Mouse (Mus musculus): Measurements from ENCODE around the gene Snrpb2.
A peak's percentile ranks its signal among the peaks of the same experiment; 100 is the strongest.

Gene Snrpb2

GRCm38 (mm10) chr2:143094761-143095160, 31.9 kb downstream of the Snrpb2 start:
- DNase-seq (ENCODE audit: low read depth), result no peak

- no peak for DNase-seq (ENCODE audit: low read depth)
Observed at GRCm38 (mm10) chr2:143097170-143097569, 34.3 kb downstream of the Snrpb2 start.

- DNase-seq (ENCODE audit: low read depth), result peak; percentile 77
Observed at GRCm38 (mm10) chr2:143113859-143114258, 51.0 kb downstream of the Snrpb2 start.

- DNase-seq (ENCODE audit: low read depth), result no peak
Observed at GRCm38 (mm10) chr2:143114716-143115115, 51.9 kb downstream of the Snrpb2 start.

GRCm38 (mm10) chr2:143117453-143117852, 54.6 kb downstream of the Snrpb2 start:
- peak; percentile 52 for DNase-seq (ENCODE audit: low read depth)

GRCm38 (mm10) chr2:143118221-143118620, 55.4 kb downstream of the Snrpb2 start:
- no peak for DNase-seq (ENCODE audit: low read depth)
